Mouse (Mus musculus): ENCODE measurements around the gene Mrps27. TPM values are rescaled to one million over a fixed set of nuclear protein-coding genes. Genes with fewer than 3 reads are reported as not detected.

The Mrps27 gene
- total and polyA plus RNA-seq, 2 experiments from 2014 or later = 17.5 to 41.7 TPM

- H3K4me1 ChIP-seq (ENCODE audit: insufficient read depth, low read length) = 0 out of 2 replicates have a peak, but pooled peaks cover 4% of the 10 kb centered on the region
- no peak overlapping the region for H3K27ac ChIP-seq
- DNase-seq (ENCODE audit: low spot score) (peak; percentile 18), ATAC-seq (no peak)
- H3K4me2 ChIP-seq (ENCODE audit: low read depth, low read length) = no peak overlapping the region
- H3K9me3 ChIP-seq (ENCODE audit: low read length) = no peaks in the 10 kb centered on the region
- no peak overlapping the region for H3K4me3 ChIP-seq (ENCODE audit: low read length)
- 38% methylated on average over 9 of the region's 9 CpGs for WGBS
- H3K36me3 ChIP-seq (ENCODE audit: insufficient read depth, low read length) = no peaks in the 10 kb centered on the region
- H3K27me3 ChIP-seq (ENCODE audit: insufficient read depth, low read length) = no peaks in the 10 kb centered on the region
- H3K9ac ChIP-seq (replicated peaks; ENCODE audit: low read length) = no peak overlapping the region
- peak; percentile 62 for TF ChIP-seq CTCF (IDR thresholded peaks at IDR 0.05; ENCODE audit: low read depth)
Measured at GRCm38 (mm10) chr13:99356428-99357265, 12.1 kb downstream of the Mrps27 start.

DNA sequence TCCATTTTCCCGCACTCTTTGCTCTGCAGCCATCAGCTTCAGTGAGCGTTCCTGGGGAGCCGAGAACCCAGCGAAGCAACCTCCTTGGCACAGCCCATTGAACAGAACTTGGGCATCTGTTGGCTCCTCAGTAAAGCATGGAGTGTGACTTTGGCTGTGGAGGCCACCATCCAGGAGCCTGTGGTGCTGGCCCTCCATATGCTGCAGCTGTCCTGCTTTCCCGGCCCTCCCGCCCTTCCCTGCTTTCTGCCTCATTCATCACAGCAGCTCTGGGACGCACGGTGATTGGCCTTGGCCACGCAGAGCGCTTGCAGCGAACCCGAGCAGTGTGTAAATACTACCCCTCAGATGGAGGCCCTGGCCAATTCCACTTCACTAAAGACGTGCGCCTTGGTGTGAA is 14.3 kb downstream of the Mrps27 start:
- Histone ChIP-seq H3K36me3 (ENCODE audit: insufficient read depth, low read length) (no peaks in the 10 kb centered on the region), H3K9me3 (ENCODE audit: low read length) (no peaks in the 10 kb centered on the region), H3K27me3 (ENCODE audit: insufficient read depth, low read length) (no peaks in the 10 kb centered on the region), H3K4me1 (ENCODE audit: insufficient read depth, low read length) (no peaks in the 10 kb centered on the region), H3K4me3 (ENCODE audit: low read length) (no peak overlapping the region), H3K27ac (no peak overlapping the region), H3K9ac (replicated peaks; ENCODE audit: low read length) (no peak overlapping the region), H3K4me2 (ENCODE audit: low read depth, low read length) (no peak overlapping the region)
- WGBS = 55% methylated on average over 14 of the region's 14 CpGs
- no peak for TF ChIP-seq CTCF (IDR thresholded peaks at IDR 0.05; ENCODE audit: low read depth)
- DNase-seq (ENCODE audit: low spot score) (peak; percentile 78), ATAC-seq (peak; percentile 94)

- DNase-seq (ENCODE audit: low spot score) = peak; percentile 58
Measured at GRCm38 (mm10) chr13:99363866-99364265, 19.3 kb downstream of the Mrps27 start.

GRCm38 (mm10) chr13:99366422-99367175 is 22.0 kb downstream of the Mrps27 start:
- no peak for DNase-seq (ENCODE audit: low spot score)
- no peak overlapping the region for H3K4me3 ChIP-seq (ENCODE audit: low read length)
- no peak overlapping the region for H3K9ac ChIP-seq (replicated peaks; ENCODE audit: low read length)

More at GRCm38 (mm10) chr13:99363866-99364265, 19.3 kb downstream of the Mrps27 start:
- no peak for TF ChIP-seq CTCF (IDR thresholded peaks at IDR 0.05; ENCODE audit: low read depth)
- WGBS = 28% methylated on average over 4 of the region's 4 CpGs
- Histone ChIP-seq H3K9ac (replicated peaks; ENCODE audit: low read length) (no peak overlapping the region), H3K4me3 (ENCODE audit: low read length) (no peak overlapping the region), H3K4me2 (ENCODE audit: low read depth, low read length) (no peak overlapping the region), H3K36me3 (ENCODE audit: insufficient read depth, low read length) (0 out of 2 replicates have a peak, but pooled peaks cover 3% of the 10 kb centered on the region), H3K27ac (no peak overlapping the region), H3K4me1 (ENCODE audit: insufficient read depth, low read length) (no peaks in the 10 kb centered on the region), H3K9me3 (ENCODE audit: low read length) (no peaks in the 10 kb centered on the region), H3K27me3 (ENCODE audit: insufficient read depth, low read length) (no peaks in the 10 kb centered on the region)
- no peak for ATAC-seq

GRCm38 (mm10) chr13:99367554-99368174 is 23.1 kb downstream of the Mrps27 start:
- Histone ChIP-seq H3K4me3 (ENCODE audit: low read length) (no peak overlapping the region), H3K4me1 (ENCODE audit: insufficient read depth, low read length) (no peaks in the 10 kb centered on the region), H3K4me2 (ENCODE audit: low read depth, low read length) (no peak overlapping the region), H3K27ac (no peak overlapping the region), H3K9ac (replicated peaks; ENCODE audit: low read length) (no peak overlapping the region), H3K36me3 (ENCODE audit: insufficient read depth, low read length) (0 out of 2 replicates have a peak, but pooled peaks cover 3% of the 10 kb centered on the region), H3K9me3 (ENCODE audit: low read length) (no peaks in the 10 kb centered on the region), H3K27me3 (ENCODE audit: insufficient read depth, low read length) (no peaks in the 10 kb centered on the region)
- 64% methylated on average over 12 of the region's 12 CpGs for WGBS
- ATAC-seq (no peak), DNase-seq (ENCODE audit: low spot score) (peak; percentile 38)
- no peak for TF ChIP-seq CTCF (IDR thresholded peaks at IDR 0.05; ENCODE audit: low read depth)

More at GRCm38 (mm10) chr13:99366422-99367175, 22.0 kb downstream of the Mrps27 start:
- TF ChIP-seq CTCF (IDR thresholded peaks at IDR 0.05; ENCODE audit: low read depth) = no peak
- Histone ChIP-seq H3K9me3 (ENCODE audit: low read length) (no peaks in the 10 kb centered on the region), H3K27me3 (ENCODE audit: insufficient read depth, low read length) (no peaks in the 10 kb centered on the region), H3K27ac (no peak overlapping the region), H3K36me3 (ENCODE audit: insufficient read depth, low read length) (0 out of 2 replicates have a peak, but pooled peaks cover 3% of the 10 kb centered on the region), H3K4me2 (ENCODE audit: low read depth, low read length) (no peak overlapping the region), H3K4me1 (ENCODE audit: insufficient read depth, low read length) (no peaks in the 10 kb centered on the region)
- ATAC-seq = no peak
- 90% methylated on average over 5 of the region's 5 CpGs for WGBS

GRCm38 (mm10) chr13:99369103-99369502 is 24.5 kb downstream of the Mrps27 start:
- TF ChIP-seq CTCF (IDR thresholded peaks at IDR 0.05; ENCODE audit: low read depth) = no peak

More at GRCm38 (mm10) chr13:99369103-99369502, 24.5 kb downstream of the Mrps27 start:
- Histone ChIP-seq H3K27ac (peak overlapping the region; percentile 32; the same call in 1 of the 2 replicates), H3K27me3 (ENCODE audit: insufficient read depth, low read length) (no peaks in the 10 kb centered on the region), H3K4me1 (ENCODE audit: insufficient read depth, low read length) (no peaks in the 10 kb centered on the region), H3K4me3 (ENCODE audit: low read length) (no peak overlapping the region), H3K4me2 (ENCODE audit: low read depth, low read length) (no peak overlapping the region), H3K9ac (replicated peaks; ENCODE audit: low read length) (no peak overlapping the region), H3K36me3 (ENCODE audit: insufficient read depth, low read length) (0 out of 2 replicates have a peak, but pooled peaks cover 1% of the 10 kb centered on the region), H3K9me3 (ENCODE audit: low read length) (no peaks in the 10 kb centered on the region)
- peak; percentile 68; the same call in 1 of the 2 replicates for ATAC-seq
- peak; percentile 67 for DNase-seq (ENCODE audit: low spot score)
- 40% methylated on average over 12 of the region's 12 CpGs for WGBS

Measured in hindbrain, postnatal 0 days (tissue).